Comparison of ENCODE assay signal across 27 mouse cellular contexts in genomic region chr1:19412345-19412744, GRCm38 (mm10).
A peak's percentile ranks its signal among the peaks of the same experiment; 100 is the strongest.
DNase-seq lines count a peak whose midpoint lies in the region; ATAC-seq lines count a peak whose summit lies in the region.
"Had no signal": no experiment of that assay in that cellular context is flagged by ENCODE, and none has a peak within 500 bp of the region (broad histone marks: within the 10 kb centered on the region; RNA-seq: fewer than 3 reads in every experiment).

No protein-coding gene starts in this region.

- peak; percentile 56; the same call in 1 of the 2 replicates for ATAC-seq in kidney, embryonic 15.5 days (replicated peaks; ENCODE audit: low FRiP score)
- no peak for ATAC-seq in kidney, embryonic 14.5 days (ENCODE audit: low FRiP score, low TSS enrichment)
- ATAC-seq: CD4-positive, CD25-positive, alpha-beta regulatory T cell, adult 4 months; forebrain, embryonic 13.5 days; forebrain, embryonic 15.5 days; forebrain, postnatal 0 days had no signal

- 42% methylated on average over 4 of the region's 4 CpGs for WGBS in kidney, embryonic 15.5 days
- 48% methylated on average over 4 of the region's 4 CpGs for WGBS in kidney, embryonic 14.5 days

- no peak overlapping the region for H3K9ac ChIP-seq in kidney, embryonic 15.5 days
- no peak overlapping the region for H3K9ac ChIP-seq in kidney, embryonic 14.5 days (ENCODE audit: low read depth, low read length)
- H3K9ac ChIP-seq: embryonic facial prominence, embryonic 13.5 days; embryonic facial prominence, embryonic 15.5 days; forebrain, embryonic 13.5 days; forebrain, embryonic 15.5 days; forebrain, postnatal 0 days had no signal

- H3K27ac ChIP-seq in kidney, embryonic 15.5 days: no peak overlapping the region
- H3K27ac ChIP-seq in kidney, embryonic 14.5 days (ENCODE audit: low read depth, low read length): no peak overlapping the region
- H3K27ac ChIP-seq: embryonic facial prominence, embryonic 13.5 days; embryonic facial prominence, embryonic 15.5 days; forebrain, embryonic 10.5 days; forebrain, embryonic 13.5 days; forebrain, embryonic 15.5 days had no signal

- no peaks in the 10 kb centered on the region for H3K36me3 ChIP-seq in kidney, embryonic 15.5 days
- H3K36me3 ChIP-seq in kidney, embryonic 14.5 days (ENCODE audit: control insufficient read depth, insufficient read depth, low read length): no peaks in the 10 kb centered on the region
- H3K36me3 ChIP-seq: embryonic facial prominence, embryonic 13.5 days; embryonic facial prominence, embryonic 15.5 days; forebrain, embryonic 10.5 days; forebrain, embryonic 15.5 days; G1E had no signal

- H3K4me1 ChIP-seq in kidney, embryonic 15.5 days: no peaks in the 10 kb centered on the region
- H3K4me1 ChIP-seq in kidney, embryonic 14.5 days (ENCODE audit: control insufficient read depth, insufficient read depth, low read length): no peaks in the 10 kb centered on the region
- H3K4me1 ChIP-seq: embryonic facial prominence, embryonic 13.5 days; embryonic facial prominence, embryonic 15.5 days; forebrain, embryonic 13.5 days; forebrain, embryonic 15.5 days had no signal

- DNase-seq in cerebellum, postnatal 10 days: peak; percentile 5 to 13
- no peak for DNase-seq in cerebellum, adult 9-10 months
- peak; percentile 2 for DNase-seq in left cerebral cortex, postnatal 4 days
- no peak for DNase-seq in left cerebral cortex, adult 11 months (ENCODE audit: low spot score)
- peak; percentile 19 for DNase-seq in retina, postnatal 1 day
- DNase-seq in layer of hippocampus, adult 9-10 months (ENCODE audit: low spot score): no peak
- DNase-seq: adrenal gland, adult 2 months; adrenal gland, postnatal 10 days; adrenal gland, postnatal 25 days; B cell, adult 2 months; cerebellum, adult 11 months; cerebellum, adult 18-20 months; cerebellum, adult 8-10 months; cerebellum, postnatal 14 days; cerebellum, postnatal 36 days; forebrain, postnatal 0 days had no signal

- H3K4me2 ChIP-seq in kidney, embryonic 15.5 days: no peak overlapping the region
- no peak overlapping the region for H3K4me2 ChIP-seq in kidney, embryonic 14.5 days (replicated peaks; ENCODE audit: low read depth, low read length)
- H3K4me2 ChIP-seq: embryonic facial prominence, embryonic 13.5 days; embryonic facial prominence, embryonic 15.5 days; forebrain, embryonic 13.5 days; forebrain, embryonic 15.5 days had no signal

- no peak overlapping the region for H3K4me3 ChIP-seq in kidney, embryonic 15.5 days (replicated peaks)
- no peak overlapping the region for H3K4me3 ChIP-seq in kidney, embryonic 14.5 days (ENCODE audit: low read length)
- H3K4me3 ChIP-seq: embryonic facial prominence, embryonic 13.5 days; embryonic facial prominence, embryonic 15.5 days; erythroblast, embryonic 14.5 days; forebrain, embryonic 10.5 days; forebrain, embryonic 13.5 days; forebrain, embryonic 15.5 days had no signal

- no peaks in the 10 kb centered on the region for H3K9me3 ChIP-seq in kidney, embryonic 15.5 days (replicated peaks)
- no peaks in the 10 kb centered on the region for H3K9me3 ChIP-seq in kidney, embryonic 14.5 days (ENCODE audit: control insufficient read depth, low read length)
- H3K9me3 ChIP-seq: embryonic facial prominence, embryonic 13.5 days; embryonic facial prominence, embryonic 15.5 days; forebrain, embryonic 10.5 days; forebrain, embryonic 13.5 days; forebrain, embryonic 15.5 days; G1E had no signal

- intact Hi-C loops in left cerebral cortex, postnatal 4 days (cut with DNase I): no loop called here

- H3K27me3 ChIP-seq in kidney, embryonic 15.5 days: no peaks in the 10 kb centered on the region
- H3K27me3 ChIP-seq in kidney, embryonic 14.5 days (ENCODE audit: control insufficient read depth, insufficient read depth, low read length): no peaks in the 10 kb centered on the region
- H3K27me3 ChIP-seq: CH12.LX; embryonic facial prominence, embryonic 13.5 days; embryonic facial prominence, embryonic 15.5 days; forebrain, embryonic 13.5 days; forebrain, embryonic 15.5 days had no signal

Comparison
In these comparisons a context has a peak if more than half of its experiments do, and no peak if none do; other contexts are left out.
1. DNase-seq: peak in cerebellum, postnatal 10 days (2 of 2), left cerebral cortex, postnatal 4 days (single experiment) and retina, postnatal 1 day (single experiment); none in cerebellum, adult 9-10 months (single experiment), left cerebral cortex, adult 11 months (single experiment) and layer of hippocampus, adult 9-10 months (single experiment).